Mouse (Mus musculus): Measurements from ENCODE around the gene Stard3nl. TPM values are rescaled to one million over a fixed set of nuclear protein-coding genes. Genes with fewer than 3 reads are reported as not detected.

Stard3nl gene
- polyA plus RNA-seq, 1 experiment from 2014 or later = 94.8 TPM

DNA sequence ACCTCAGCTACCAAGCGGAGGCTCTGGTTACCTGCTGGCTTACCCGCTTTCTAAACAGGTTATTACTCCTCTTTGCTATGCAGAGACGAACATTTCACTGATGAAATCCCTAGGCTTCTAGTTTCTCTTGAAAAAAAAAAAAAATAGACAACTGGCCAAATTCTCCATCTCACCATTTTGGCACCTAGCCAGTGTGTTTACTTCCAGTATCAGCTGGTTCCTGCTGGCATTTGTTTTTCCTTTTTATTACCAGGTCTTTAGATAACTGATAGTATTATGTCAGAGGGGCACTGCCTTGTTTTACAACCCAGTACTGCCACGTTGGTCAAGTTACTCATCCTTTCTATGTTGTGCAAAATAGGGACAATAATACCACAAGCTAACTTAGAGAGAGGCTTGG, 5.3 kb downstream of the Stard3nl start:
- Histone ChIP-seq H3K9me3 (ENCODE audit: control insufficient read depth, low read length) (no peaks in the 10 kb centered on the region), H3K27ac (ENCODE audit: low read length) (no peak overlapping the region), H3K4me2 (ENCODE audit: low read depth, low read length) (no peak overlapping the region), H3K4me3 (ENCODE audit: low read length) (no peak overlapping the region), H3K9ac (ENCODE audit: low read depth, low read length) (no peak overlapping the region), H3K36me3 (ENCODE audit: control insufficient read depth, insufficient read depth, low read length) (no peaks in the 10 kb centered on the region), H3K27me3 (replicated peaks; ENCODE audit: control insufficient read depth, insufficient read depth, low read length) (no peaks in the 10 kb centered on the region), H3K4me1 (ENCODE audit: control insufficient read depth, insufficient read depth, low read length) (peaks cover 24% of the 10 kb centered on the region)
- WGBS = 61% methylated on average over 4 of the region's 4 CpGs
- ATAC-seq = no peak

DNA sequence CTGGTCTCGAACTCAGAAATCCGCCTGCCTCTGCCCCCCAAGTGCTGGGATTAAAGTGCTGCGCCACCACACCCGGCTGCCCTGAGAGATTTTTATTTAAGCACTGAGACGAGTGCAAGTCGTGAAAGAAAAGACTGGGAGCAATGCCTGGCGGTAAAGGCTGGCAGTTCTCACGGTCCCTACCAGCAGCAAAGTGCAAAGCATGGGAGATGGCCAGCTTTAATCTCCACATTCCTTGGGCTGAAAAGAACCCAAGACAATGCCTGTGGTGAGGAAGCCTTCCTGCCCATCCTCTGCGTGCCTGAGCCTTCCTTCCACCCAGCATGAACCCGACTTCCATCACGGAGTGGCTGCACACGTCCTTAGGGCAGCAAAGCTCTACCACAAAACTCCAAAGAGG, 5.7 kb downstream of the Stard3nl start:
- Histone ChIP-seq H3K4me1 (ENCODE audit: control insufficient read depth, insufficient read depth, low read length) (peaks cover 23% of the 10 kb centered on the region), H3K4me2 (ENCODE audit: low read depth, low read length) (no peak overlapping the region), H3K9me3 (ENCODE audit: control insufficient read depth, low read length) (no peaks in the 10 kb centered on the region), H3K36me3 (ENCODE audit: control insufficient read depth, insufficient read depth, low read length) (no peaks in the 10 kb centered on the region), H3K27ac (ENCODE audit: low read length) (no peak overlapping the region), H3K9ac (ENCODE audit: low read depth, low read length) (no peak overlapping the region), H3K4me3 (ENCODE audit: low read length) (no peak overlapping the region), H3K27me3 (replicated peaks; ENCODE audit: control insufficient read depth, insufficient read depth, low read length) (no peaks in the 10 kb centered on the region)
- ATAC-seq = peak; percentile 16; the same call in 1 of the 2 replicates
- WGBS = 50% methylated on average over 12 of the region's 12 CpGs

DNA sequence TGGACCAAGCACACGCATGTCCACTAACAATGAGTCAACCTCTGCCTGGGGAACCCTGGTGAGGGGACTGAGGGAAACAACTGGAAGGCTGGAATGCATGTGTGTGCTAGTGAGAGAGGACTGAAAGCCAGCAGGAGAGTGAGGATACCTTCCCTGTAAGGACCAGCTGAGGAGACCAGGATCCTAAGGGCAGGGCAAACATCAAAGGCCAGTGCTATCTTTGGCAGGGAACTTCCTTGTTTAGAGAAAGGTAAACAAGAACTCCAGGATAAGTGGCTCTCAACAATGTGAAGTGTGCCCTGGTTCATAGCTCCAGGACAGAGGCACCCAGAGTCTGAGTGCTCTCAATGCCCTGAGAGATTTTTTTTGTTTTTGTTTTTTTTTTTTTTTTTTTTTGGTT, 6.2 kb downstream of the Stard3nl start:
- peaks cover 20% of the 10 kb centered on the region for H3K4me1 ChIP-seq (ENCODE audit: control insufficient read depth, insufficient read depth, low read length)
- no peaks in the 10 kb centered on the region for H3K36me3 ChIP-seq (ENCODE audit: control insufficient read depth, insufficient read depth, low read length)
- peak; percentile 83 for ATAC-seq
- H3K4me2 ChIP-seq (ENCODE audit: low read depth, low read length) = no peak overlapping the region
- no peaks in the 10 kb centered on the region for H3K9me3 ChIP-seq (ENCODE audit: control insufficient read depth, low read length)
- no peak overlapping the region for H3K9ac ChIP-seq (ENCODE audit: low read depth, low read length)
- 62% methylated on average over 1 of the region's 1 CpGs for WGBS
- no peak overlapping the region for H3K4me3 ChIP-seq (ENCODE audit: low read length)
- H3K27me3 ChIP-seq (replicated peaks; ENCODE audit: control insufficient read depth, insufficient read depth, low read length) = no peaks in the 10 kb centered on the region
- H3K27ac ChIP-seq (ENCODE audit: low read length) = no peak overlapping the region

DNA sequence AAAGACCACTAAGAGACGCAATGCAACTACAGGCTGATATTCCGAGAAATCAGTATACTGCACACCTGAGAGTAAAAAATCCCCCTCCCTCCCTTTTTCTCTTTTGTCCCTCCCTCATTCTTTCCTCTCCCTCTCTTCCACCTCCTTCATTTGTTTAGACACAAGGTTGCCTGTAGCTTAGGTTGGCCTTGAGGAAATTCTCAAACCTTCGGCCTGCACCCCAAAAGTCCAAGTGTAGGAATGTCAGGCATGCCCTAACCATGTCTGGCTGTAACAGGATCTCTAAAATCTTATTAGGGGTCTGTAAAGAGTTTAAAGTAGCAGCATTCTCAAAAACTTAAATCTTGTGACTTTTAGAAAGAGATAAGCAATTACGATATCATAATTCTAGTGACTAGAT, 10.4 kb downstream of the Stard3nl start:
- Histone ChIP-seq H3K4me3 (ENCODE audit: low read length) (no peak overlapping the region), H3K4me1 (ENCODE audit: control insufficient read depth, insufficient read depth, low read length) (peaks cover 12% of the 10 kb centered on the region), H3K27me3 (replicated peaks; ENCODE audit: control insufficient read depth, insufficient read depth, low read length) (no peaks in the 10 kb centered on the region), H3K27ac (ENCODE audit: low read length) (no peak overlapping the region), H3K9me3 (ENCODE audit: control insufficient read depth, low read length) (no peaks in the 10 kb centered on the region), H3K9ac (ENCODE audit: low read depth, low read length) (no peak overlapping the region), H3K36me3 (ENCODE audit: control insufficient read depth, insufficient read depth, low read length) (no peaks in the 10 kb centered on the region), H3K4me2 (ENCODE audit: low read depth, low read length) (no peak overlapping the region)
- WGBS = 87% methylated on average over 4 of the region's 4 CpGs
- no peak for ATAC-seq

DNA sequence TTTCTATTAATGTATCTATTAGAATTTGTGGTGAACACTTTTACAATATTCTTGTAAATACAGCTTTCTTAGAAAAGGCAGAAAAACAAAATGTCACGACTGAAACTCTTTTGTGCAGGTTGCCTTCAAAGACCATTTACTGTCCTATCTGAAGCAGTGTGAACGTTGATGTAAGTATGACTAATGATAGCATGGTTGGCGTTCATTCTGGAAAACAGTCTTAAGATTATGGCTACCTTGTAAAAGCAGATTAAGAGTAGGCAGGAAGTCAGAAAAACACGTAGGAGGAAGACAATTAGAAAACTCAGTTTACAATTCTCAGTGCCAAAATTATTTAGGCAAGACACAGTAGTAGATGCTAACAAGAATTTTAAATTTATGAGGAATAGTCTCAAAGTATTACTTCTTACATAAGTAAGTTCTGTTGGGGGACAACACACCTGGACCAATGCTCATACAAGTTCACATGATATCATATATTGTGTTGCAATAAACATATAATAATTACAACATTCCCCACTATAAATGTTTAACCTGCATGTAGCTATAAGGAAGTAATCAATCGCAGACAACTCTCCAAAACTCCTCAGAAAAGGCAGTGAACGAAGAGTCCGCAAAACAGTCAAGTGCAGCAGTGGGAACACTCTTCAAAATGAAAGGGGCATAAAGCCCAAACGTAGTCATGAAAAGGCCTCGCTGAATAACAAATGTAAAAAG, 14.3 kb downstream of the Stard3nl start:
- Histone ChIP-seq H3K9me3 (ENCODE audit: control insufficient read depth, low read length) (no peaks in the 10 kb centered on the region), H3K9ac (ENCODE audit: low read depth, low read length) (no peak overlapping the region), H3K36me3 (ENCODE audit: control insufficient read depth, insufficient read depth, low read length) (no peaks in the 10 kb centered on the region), H3K27ac (ENCODE audit: low read length) (peak overlapping the region; percentile 57), H3K27me3 (replicated peaks; ENCODE audit: control insufficient read depth, insufficient read depth, low read length) (no peaks in the 10 kb centered on the region), H3K4me1 (ENCODE audit: control insufficient read depth, insufficient read depth, low read length) (peaks cover 8% of the 10 kb centered on the region; the same call in 1 of the 2 replicates), H3K4me3 (ENCODE audit: low read length) (no peak overlapping the region), H3K4me2 (ENCODE audit: low read depth, low read length) (no peak overlapping the region)
- peak; percentile 86 for ATAC-seq
- WGBS = 67% methylated on average over 9 of the region's 9 CpGs

DNA sequence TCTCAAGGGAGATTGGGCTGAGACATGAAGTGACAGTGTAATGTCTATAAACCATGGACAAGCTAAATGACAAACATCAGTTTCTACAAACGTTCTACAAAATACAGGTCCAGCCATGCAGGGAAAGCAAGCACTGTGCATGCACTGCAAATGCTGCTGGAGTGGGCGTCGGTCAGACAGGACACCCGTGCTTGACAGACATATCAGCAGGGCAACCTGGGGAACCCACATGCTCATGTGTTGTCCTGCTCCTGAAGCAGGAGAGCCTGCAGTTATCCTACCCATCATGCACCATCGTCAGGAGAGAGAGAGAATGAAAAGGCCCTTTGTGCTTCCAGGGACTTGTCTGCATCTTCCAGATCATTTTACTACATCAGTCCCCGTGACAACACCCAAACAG, 16.3 kb downstream of the Stard3nl start:
- Histone ChIP-seq H3K4me3 (ENCODE audit: low read length) (no peak overlapping the region), H3K27ac (ENCODE audit: low read length) (no peak overlapping the region), H3K27me3 (replicated peaks; ENCODE audit: control insufficient read depth, insufficient read depth, low read length) (no peaks in the 10 kb centered on the region), H3K9ac (ENCODE audit: low read depth, low read length) (no peak overlapping the region), H3K36me3 (ENCODE audit: control insufficient read depth, insufficient read depth, low read length) (no peaks in the 10 kb centered on the region), H3K4me2 (ENCODE audit: low read depth, low read length) (no peak overlapping the region), H3K9me3 (ENCODE audit: control insufficient read depth, low read length) (no peaks in the 10 kb centered on the region), H3K4me1 (ENCODE audit: control insufficient read depth, insufficient read depth, low read length) (peaks cover 8% of the 10 kb centered on the region; the same call in 1 of the 2 replicates)
- WGBS = 66% methylated on average over 6 of the region's 6 CpGs
- no peak for ATAC-seq

DNA sequence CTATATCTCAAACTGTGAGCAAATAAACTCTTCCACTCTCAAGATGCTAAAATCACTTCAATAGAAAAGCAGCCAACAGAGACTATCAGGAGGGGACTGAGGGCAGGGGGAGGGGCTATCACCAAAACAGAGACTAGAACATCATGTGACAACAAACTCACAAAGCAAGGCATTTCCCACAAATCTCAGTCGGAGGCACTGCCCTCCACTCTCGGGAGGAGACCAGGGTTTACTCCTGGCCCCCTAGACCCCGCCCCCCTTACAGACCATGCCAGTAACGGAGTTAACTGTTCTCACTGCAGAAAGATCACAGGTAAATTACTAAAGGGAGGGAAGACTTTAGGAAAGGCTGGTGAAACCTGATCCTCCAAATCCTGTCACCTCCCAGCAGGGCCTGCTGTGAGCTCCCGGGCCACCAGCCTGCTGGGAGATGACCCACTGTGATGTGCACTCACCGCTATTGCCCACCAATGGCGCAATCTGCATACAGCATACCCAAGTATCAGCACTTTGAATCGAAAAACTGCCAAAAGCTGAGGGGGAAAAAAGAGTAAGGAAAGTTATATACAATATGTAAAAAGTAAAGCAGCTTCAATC, 23.4 kb downstream of the Stard3nl start:
- ATAC-seq = no peak
- Histone ChIP-seq H3K27me3 (replicated peaks; ENCODE audit: control insufficient read depth, insufficient read depth, low read length) (no peaks in the 10 kb centered on the region), H3K4me3 (ENCODE audit: low read length) (no peak overlapping the region), H3K27ac (ENCODE audit: low read length) (no peak overlapping the region), H3K4me1 (ENCODE audit: control insufficient read depth, insufficient read depth, low read length) (no peaks in the 10 kb centered on the region), H3K4me2 (ENCODE audit: low read depth, low read length) (no peak overlapping the region), H3K36me3 (ENCODE audit: control insufficient read depth, insufficient read depth, low read length) (peaks cover 9% of the 10 kb centered on the region; the same call in 1 of the 2 replicates), H3K9me3 (ENCODE audit: control insufficient read depth, low read length) (no peaks in the 10 kb centered on the region), H3K9ac (ENCODE audit: low read depth, low read length) (no peak overlapping the region)
- WGBS = 33% methylated on average over 8 of the region's 8 CpGs

DNA sequence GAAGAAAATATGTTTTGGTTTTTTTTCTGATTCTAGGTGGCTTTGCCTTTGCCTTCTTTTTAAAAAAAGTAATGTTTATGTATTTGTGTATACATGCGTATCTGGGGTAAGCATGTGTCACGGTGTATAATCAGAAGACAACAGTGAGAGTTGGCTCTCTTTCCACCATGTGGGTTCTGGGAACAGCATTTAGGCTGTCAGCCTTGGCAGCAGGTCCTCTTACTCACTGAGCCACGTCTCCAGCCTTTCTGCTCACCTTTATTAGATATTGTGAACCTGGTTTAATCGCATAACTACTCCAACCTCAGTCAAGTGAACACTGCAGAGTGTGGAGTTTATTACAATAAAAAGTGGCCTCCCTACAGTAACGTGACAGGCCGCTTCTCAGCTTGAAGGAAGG, 26.8 kb downstream of the Stard3nl start:
- no peaks in the 10 kb centered on the region for H3K27me3 ChIP-seq (replicated peaks; ENCODE audit: control insufficient read depth, insufficient read depth, low read length)
- no peak overlapping the region for H3K4me2 ChIP-seq (ENCODE audit: low read depth, low read length)
- no peak overlapping the region for H3K9ac ChIP-seq (ENCODE audit: low read depth, low read length)
- H3K4me3 ChIP-seq (ENCODE audit: low read length) = no peak overlapping the region
- H3K4me1 ChIP-seq (ENCODE audit: control insufficient read depth, insufficient read depth, low read length) = peaks cover 2% of the 10 kb centered on the region; the same call in 1 of the 2 replicates
- no peaks in the 10 kb centered on the region for H3K9me3 ChIP-seq (ENCODE audit: control insufficient read depth, low read length)
- WGBS = 89% methylated on average over 6 of the region's 6 CpGs
- H3K27ac ChIP-seq (ENCODE audit: low read length) = no peak overlapping the region
- ATAC-seq = no peak
- peaks cover 12% of the 10 kb centered on the region; the same call in 1 of the 2 replicates for H3K36me3 ChIP-seq (ENCODE audit: control insufficient read depth, insufficient read depth, low read length)

DNA sequence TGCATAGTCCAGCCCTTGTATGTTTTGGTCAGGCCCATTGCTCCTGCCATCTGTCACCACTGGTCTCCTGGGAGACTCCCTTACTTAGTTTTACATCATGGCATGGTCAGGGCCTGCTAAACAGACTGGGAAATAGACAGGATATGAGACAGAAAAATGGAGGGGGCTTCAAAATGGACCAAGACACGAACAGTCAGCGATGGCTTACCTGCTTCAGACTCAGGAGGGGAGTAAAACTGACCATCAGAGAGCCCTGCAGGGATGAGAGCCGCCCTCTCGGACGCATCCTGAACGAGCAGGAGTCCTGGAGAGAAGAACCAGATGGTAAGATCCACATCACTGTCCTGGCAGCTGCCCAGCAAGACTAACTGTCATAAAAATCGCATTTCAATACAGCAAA, 28.1 kb downstream of the Stard3nl start:
- no peaks in the 10 kb centered on the region for H3K27me3 ChIP-seq (replicated peaks; ENCODE audit: control insufficient read depth, insufficient read depth, low read length)
- no peak overlapping the region for H3K27ac ChIP-seq (ENCODE audit: low read length)
- 76% methylated on average over 7 of the region's 7 CpGs for WGBS
- no peak for ATAC-seq
- H3K9me3 ChIP-seq (ENCODE audit: control insufficient read depth, low read length) = no peaks in the 10 kb centered on the region
- no peak overlapping the region for H3K4me3 ChIP-seq (ENCODE audit: low read length)
- H3K36me3 ChIP-seq (ENCODE audit: control insufficient read depth, insufficient read depth, low read length) = peaks cover 9% of the 10 kb centered on the region; the same call in 1 of the 2 replicates
- H3K4me2 ChIP-seq (ENCODE audit: low read depth, low read length) = no peak overlapping the region
- no peak overlapping the region for H3K9ac ChIP-seq (ENCODE audit: low read depth, low read length)
- H3K4me1 ChIP-seq (ENCODE audit: control insufficient read depth, insufficient read depth, low read length) = peaks cover 2% of the 10 kb centered on the region; the same call in 1 of the 2 replicates

Measured in intestine, embryonic 16.5 days (tissue).